Mouse (Mus musculus) heart, postnatal 0 days (tissue): Measurements from ENCODE around the gene Hpd. TPM values are rescaled to one million over a fixed set of nuclear protein-coding genes. Genes with fewer than 3 reads are reported as not detected.

Experiments
- ATAC-seq: fragments of 200-750 bp; cut with Nextera tagmentation; 2 replicates; pipeline ENCODE4 v1.8.0; 2017; ENCODE audit warnings: low read depth, moderate number of reproducible peaks, moderate library complexity; ENCODE audit not compliant: insufficient read depth
- DNase-seq: peaks from one replicate; pipeline ENCODE4 v3.0.0-alpha.2; 2016; ENCODE audit warnings: low spot score
- H3K27ac ChIP-seq: fragments of 300-500 bp; sonication (generic); 2 replicates; pipeline ENCODE4 v1.5.1; 2014; ENCODE audit warnings: low read depth, mild to moderate bottlenecking
- H3K27me3 ChIP-seq: fragments of 300-500 bp; sonication (generic); 2 replicates; pipeline ENCODE4 v1.6.1; 2014; ENCODE audit warnings: low read length, mixed read lengths; ENCODE audit not compliant: control insufficient read depth, insufficient read depth
- H3K36me3 ChIP-seq: fragments of 300-500 bp; sonication (generic); replicated peaks from 2 replicates; pipeline ENCODE4 v1.6.1; 2014; ENCODE audit warnings: low read length, mixed read lengths; ENCODE audit not compliant: control insufficient read depth, insufficient read depth
- H3K4me1 ChIP-seq: fragments of 300-500 bp; sonication (generic); 2 replicates; pipeline ENCODE4 v1.6.1; 2014; ENCODE audit warnings: antibody characterized with exemption; ENCODE audit not compliant: control insufficient read depth, insufficient read depth
- H3K4me2 ChIP-seq: fragments of 300-500 bp; sonication (generic); 2 replicates; pipeline ENCODE4 v1.6.1; 2014; ENCODE audit warnings: low read depth, mild to moderate bottlenecking, low read length, moderate library complexity
- H3K4me3 ChIP-seq: fragments of 300-500 bp; sonication (generic); 2 replicates; pipeline ENCODE4 v1.5.1; 2014; ENCODE audit warnings: low read depth, low read length
- H3K9ac ChIP-seq: fragments of 300-500 bp; sonication (generic); replicated peaks from 2 replicates; pipeline ENCODE4 v1.6.1; 2014; ENCODE audit warnings: low read depth, low read length, mixed read lengths
- H3K9me3 ChIP-seq: fragments of 300-500 bp; sonication (generic); replicated peaks from 2 replicates; pipeline ENCODE4 v1.6.1; 2016; ENCODE audit warnings: low read length; ENCODE audit not compliant: control insufficient read depth
- CTCF ChIP-seq: IDR thresholded peaks from 2 replicates; pipeline ENCODE4 v1.5.1; 2016; ENCODE audit warnings: antibody characterized with exemption, control low read depth, low read depth
- EP300 ChIP-seq: IDR thresholded peaks from 2 replicates; pipeline ENCODE4 v1.6.1; 2016; ENCODE audit warnings: antibody characterized with exemption, low read depth
- WGBS: fragments of 180-500 bp; shearing (Covaris S2); extraction: QIAGEN DNeasy Blood & Tissue Kit; methylation state at CpG from one replicate; pipeline ENCODE4 v1.1.7; 2014; 5-methylcytosine and 5-hydroxymethylcytosine counted together
- polyA plus RNA-seq: library from polyadenylated mRNA; unstranded; fragments of >200 nt; fragmentation: Nextera tagmentation; extraction: Ambion mirVana; gene quantifications from 2 replicates; pipeline ENCODE4 v1.2.1, GENCODE M21; 2015
- total RNA-seq: library from RNA; depleted of rRNA; stranded (reverse); fragments of >200 nt; gene quantifications from 2 replicates; pipeline ENCODE4 v1.2.3, GENCODE M21; 2014; ENCODE audit warnings: low replicate concordance

Hpd gene
- total and polyA plus RNA-seq, 2 experiments from 2014 or later, result 0.92 TPM; not detected in 1

- no peaks in the 10 kb centered on the region for H3K36me3 ChIP-seq
Observed at GRCm38 (mm10) chr5:123135471-123136360, 46.8 kb downstream of the Hpd start.

GRCm38 (mm10) chr5:123134875-123135382 lies 47.6 kb downstream of the Hpd start:
- H3K4me3 ChIP-seq, result peak overlapping the region; percentile 92
- peaks cover 44% of the 10 kb centered on the region for H3K4me1 ChIP-seq
- DNase-seq, result no peak
- H3K27ac ChIP-seq, result peak overlapping the region; percentile 100
- no peaks in the 10 kb centered on the region for H3K9me3 ChIP-seq
- H3K4me2 ChIP-seq, result peak overlapping the region; percentile 98
- no peak for ATAC-seq
- no peaks in the 10 kb centered on the region for H3K27me3 ChIP-seq
- peak overlapping the region; percentile 39 for H3K9ac ChIP-seq
- TF ChIP-seq EP300 (0 out of 2 replicates have a peak, but pooled peaks have one; percentile 8), CTCF (no peak)
- 16% methylated on average over 8 of the region's 8 CpGs for WGBS
- H3K36me3 ChIP-seq, result no peaks in the 10 kb centered on the region

More at GRCm38 (mm10) chr5:123135471-123136360, 46.8 kb downstream of the Hpd start:
- Histone ChIP-seq H3K9ac (peak overlapping the region; percentile 62), H3K27me3 (no peaks in the 10 kb centered on the region), H3K4me3 (peak overlapping the region; percentile 92), H3K4me1 (peaks cover 44% of the 10 kb centered on the region), H3K9me3 (no peaks in the 10 kb centered on the region), H3K4me2 (peak overlapping the region; percentile 98), H3K27ac (peak overlapping the region; percentile 100)
- ATAC-seq (peak; percentile 59), DNase-seq (peak; percentile 97)
- peak; percentile 48 for TF ChIP-seq EP300
- no peak for TF ChIP-seq CTCF
- WGBS, result 2% methylated on average over 30 of the region's 30 CpGs

- 0 out of 2 replicates have a peak overlapping the region, but pooled peaks have one; percentile 22 for H3K9ac ChIP-seq
- H3K27me3 ChIP-seq, result no peaks in the 10 kb centered on the region
- H3K27ac ChIP-seq, result peak overlapping the region; percentile 100
- no peaks in the 10 kb centered on the region for H3K9me3 ChIP-seq
- no peaks in the 10 kb centered on the region for H3K36me3 ChIP-seq
- ATAC-seq, result peak; percentile 10
- 3% methylated on average over 13 of the region's 13 CpGs for WGBS
- H3K4me3 ChIP-seq, result peak overlapping the region; percentile 92; the same call in 1 of the 2 replicates
- H3K4me1 ChIP-seq, result peaks cover 44% of the 10 kb centered on the region
- TF ChIP-seq CTCF (no peak), EP300 (0 out of 2 replicates have a peak, but pooled peaks have one; percentile 55)
- DNase-seq, result peak; percentile 92
- H3K4me2 ChIP-seq, result peak overlapping the region; percentile 98
Observed at GRCm38 (mm10) chr5:123134186-123134874, 48.2 kb downstream of the Hpd start.

- H3K27ac ChIP-seq, result peak overlapping the region; percentile 100
- no peak for ATAC-seq
- H3K9me3 ChIP-seq, result no peaks in the 10 kb centered on the region
- H3K4me2 ChIP-seq, result peak overlapping the region; percentile 98
- no peak for DNase-seq
- no peak overlapping the region for H3K4me3 ChIP-seq
- no peak overlapping the region for H3K9ac ChIP-seq
- 38% methylated on average over 7 of the region's 7 CpGs for WGBS
- no peaks in the 10 kb centered on the region for H3K36me3 ChIP-seq
- H3K4me1 ChIP-seq, result peaks cover 44% of the 10 kb centered on the region
- no peak for TF ChIP-seq EP300
- H3K27me3 ChIP-seq, result no peaks in the 10 kb centered on the region
Observed at GRCm38 (mm10) chr5:123133784-123134143, 48.8 kb downstream of the Hpd start.

GRCm38 (mm10) chr5:123133083-123133783 lies 49.3 kb downstream of the Hpd start:
- 15% methylated on average over 18 of the region's 18 CpGs for WGBS
- ATAC-seq, result no peak
- Histone ChIP-seq H3K27me3 (no peaks in the 10 kb centered on the region), H3K4me3 (no peak overlapping the region), H3K36me3 (no peaks in the 10 kb centered on the region), H3K9me3 (no peaks in the 10 kb centered on the region), H3K4me1 (peaks cover 44% of the 10 kb centered on the region), H3K9ac (no peak overlapping the region), H3K27ac (peak overlapping the region; percentile 100), H3K4me2 (peak overlapping the region; percentile 98)
- peak; percentile 79 for DNase-seq
- TF ChIP-seq CTCF (peak; percentile 99), EP300 (no peak)
